Comparison of ENCODE assay signal across 8 mouse cellular contexts in the genomic region with DNA sequence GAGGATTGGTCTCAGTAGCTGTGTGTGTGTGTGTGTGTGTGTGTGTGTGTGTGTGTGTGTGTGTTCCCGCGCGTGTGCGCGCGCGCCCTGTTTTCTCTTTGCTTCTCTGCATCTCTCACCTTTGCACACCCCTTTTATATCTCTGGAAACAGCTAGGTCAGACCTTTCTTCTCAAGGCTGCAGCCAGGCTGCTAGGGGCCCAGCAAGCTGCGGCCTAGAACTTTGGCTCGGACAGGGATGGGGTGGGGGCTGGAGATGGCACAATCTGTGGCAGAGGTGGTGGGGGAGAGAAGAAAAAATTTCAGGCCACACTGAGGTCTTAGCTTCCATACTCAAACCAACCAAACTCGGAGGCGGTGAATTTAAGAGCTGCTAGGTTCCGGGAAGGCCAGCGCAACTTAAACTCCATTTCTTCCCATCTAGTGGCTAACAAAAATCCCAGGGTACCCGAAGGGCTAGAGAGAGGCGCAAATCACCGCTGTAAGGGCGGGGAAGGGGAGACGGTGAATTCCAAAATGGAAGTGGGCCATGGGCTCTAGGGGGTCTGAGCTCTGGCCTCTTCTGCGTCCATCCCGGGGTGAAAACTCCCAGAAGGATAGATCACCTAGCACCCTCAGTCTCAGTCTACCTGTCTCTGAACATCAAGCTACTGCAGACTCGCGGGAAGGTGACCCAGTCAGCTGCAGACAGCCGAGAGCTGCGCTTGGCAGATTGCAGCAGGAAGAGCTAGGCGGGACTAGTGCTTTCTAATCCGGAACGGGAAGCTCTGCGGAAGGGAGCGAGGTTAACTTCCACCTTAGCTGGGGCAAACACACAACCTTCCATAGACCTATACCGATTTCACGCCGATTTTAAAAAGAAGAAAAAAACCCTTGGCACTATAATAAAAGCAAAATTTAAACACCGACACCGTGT. TPM values are rescaled to one million over a fixed set of nuclear protein-coding genes. Genes with fewer than 3 reads are reported as not detected.
DNase-seq lines count a peak whose midpoint lies in the region; ATAC-seq and TF ChIP-seq lines count a peak whose summit lies in the region.

No protein-coding gene starts in this region.

- H3K4me3 ChIP-seq in forebrain, embryonic 12.5 days (replicated peaks), result peak overlapping the region; percentile 40
- peak overlapping the region; percentile 42 for H3K4me3 ChIP-seq in neural tube, embryonic 12.5 days

- peaks cover 85% of the 10 kb centered on the region for H3K27me3 ChIP-seq in forebrain, embryonic 12.5 days
- H3K27me3 ChIP-seq in neural tube, embryonic 12.5 days (replicated peaks), result peaks cover 82% of the 10 kb centered on the region

- no peak for ATAC-seq in forebrain, embryonic 12.5 days (ENCODE audit: low FRiP score)
- no peak for ATAC-seq in neural tube, embryonic 12.5 days (ENCODE audit: low FRiP score, low read depth)

- peak overlapping the region; percentile 63 for H3K9ac ChIP-seq in forebrain, embryonic 12.5 days
- H3K9ac ChIP-seq in neural tube, embryonic 12.5 days, result peak overlapping the region; percentile 66

- H3K36me3 ChIP-seq in forebrain, embryonic 12.5 days (replicated peaks), result no peaks in the 10 kb centered on the region
- no peaks in the 10 kb centered on the region for H3K36me3 ChIP-seq in neural tube, embryonic 12.5 days

- H3K4me2 ChIP-seq in forebrain, embryonic 12.5 days, result peak overlapping the region; percentile 67
- H3K4me2 ChIP-seq in neural tube, embryonic 12.5 days (replicated peaks), result peak overlapping the region; percentile 58

- TF ChIP-seq CTCF in brain, embryonic 14.5 days (IDR thresholded peaks at IDR 0.05; ENCODE audit: borderline replicate concordance, extremely low read depth, insufficient read depth, insufficient read length), result no peak

- WGBS in forebrain, embryonic 12.5 days, result 1% methylated on average over 34 of the region's 34 CpGs
- WGBS in neural tube, embryonic 12.5 days, result 1% methylated on average over 34 of the region's 34 CpGs

- peak; percentile 90 for DNase-seq in heart, adult 11 months
- no peak for DNase-seq in heart, postnatal 25 days (ENCODE audit: low spot score)
- peak; percentile 82 for DNase-seq in brain, embryonic 14.5 days (ENCODE audit: low read depth)
- peak; percentile 69 for DNase-seq in induced T-regulatory cell, adult 2 months (ENCODE audit: low read depth)
- peak; percentile 32 for DNase-seq in liver
- no peak for DNase-seq in Muller cell, postnatal 12 days (ENCODE audit: inconsistent ontology term)

- TF ChIP-seq POLR2A in brain, embryonic 14.5 days (IDR thresholded peaks at IDR 0.05; ENCODE audit: borderline replicate concordance, extremely low read depth, insufficient read depth, insufficient read length, poor library complexity, severe bottlenecking), result no peak

- H3K9me3 ChIP-seq in forebrain, embryonic 12.5 days, result no peaks in the 10 kb centered on the region
- H3K9me3 ChIP-seq in neural tube, embryonic 12.5 days, result no peaks in the 10 kb centered on the region

- intact Hi-C loops in heart, postnatal 25 days (cut with DNase I), result no loop called here

- H3K4me1 ChIP-seq in forebrain, embryonic 12.5 days, result peaks cover 39% of the 10 kb centered on the region
- H3K4me1 ChIP-seq in neural tube, embryonic 12.5 days, result peaks cover 29% of the 10 kb centered on the region; the same call in 1 of the 2 replicates

- peak overlapping the region; percentile 87 for H3K27ac ChIP-seq in forebrain, embryonic 12.5 days
- H3K27ac ChIP-seq in neural tube, embryonic 12.5 days, result peak overlapping the region; percentile 51

RNA-seq across cellular contexts. Expression of a gene that starts 3.7 kb away (rescaled TPM):
- 1 to 10 TPM; 2.9 to 3.4 TPM for total RNA-seq in heart, postnatal 25 days (2021)
- polyA plus RNA-seq in brain, embryonic 14.5 days (2012; rRNA removed), result 67.3 and 67.5 TPM in 2 replicates
- polyA plus RNA-seq in forebrain, embryonic 12.5 days (2016; fragmentation: Nextera tagmentation; extraction: Ambion mirVana), result 43.5 and 43.8 TPM in 2 replicates
- 39.4 and 44.9 TPM in 2 replicates for polyA plus RNA-seq in neural tube, embryonic 12.5 days (2016; fragmentation: Nextera tagmentation; extraction: Ambion mirVana)

Comparison
In these comparisons a context has a peak if more than half of its experiments do, and no peak if none do; other contexts are left out.
1. DNase-seq: peak in heart, adult 11 months (single experiment), brain, embryonic 14.5 days (single experiment), induced T-regulatory cell, adult 2 months (single experiment) and liver (single experiment); none in heart, postnatal 25 days (single experiment) and Muller cell, postnatal 12 days (single experiment).